Mouse (Mus musculus) embryo, embryonic 11 days (tissue): ENCODE data around the gene Fbxo45.
"Not testable (repeated sequence)": the region's sequence is repeated elsewhere in the genome, so short reads cannot be mapped to it uniquely, and the experiment has no call there.

ENCODE experiments used
- DNase-seq: peaks from one replicate; pipeline ENCODE4 v3.0.0-alpha.2; 2015

The Fbxo45 gene

DNA sequence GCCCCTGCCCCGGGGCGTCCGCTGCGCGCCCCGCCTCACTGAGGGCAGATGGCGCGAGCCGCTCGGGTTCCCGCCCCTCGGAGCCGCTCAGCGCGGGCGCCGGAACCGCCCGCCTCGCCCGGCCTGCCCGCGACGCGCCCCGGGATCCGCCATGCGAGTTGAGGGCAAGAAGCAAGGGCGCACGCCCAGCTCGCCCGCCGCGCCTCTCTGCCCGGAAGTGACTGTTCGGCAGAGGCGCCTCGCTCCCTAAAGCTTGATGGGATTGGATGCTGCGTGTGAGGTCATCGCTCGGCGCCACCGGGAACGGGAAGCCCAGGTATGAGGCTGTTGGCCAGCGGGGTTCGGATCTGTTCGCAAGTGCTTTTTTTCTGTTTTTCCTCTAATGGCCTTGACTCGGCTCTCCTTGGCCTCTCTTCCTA, at the start of gene Fbxo45, which contains the start of gene Wdr53:
TSS of gene Fbxo45 (minus strand) at position 207 of the 419 bp plus-strand sequence.
TSS of gene Wdr53 (plus strand) at position 276 of the 419 bp plus-strand sequence.
- DNase-seq = peak; percentile 97

DNA sequence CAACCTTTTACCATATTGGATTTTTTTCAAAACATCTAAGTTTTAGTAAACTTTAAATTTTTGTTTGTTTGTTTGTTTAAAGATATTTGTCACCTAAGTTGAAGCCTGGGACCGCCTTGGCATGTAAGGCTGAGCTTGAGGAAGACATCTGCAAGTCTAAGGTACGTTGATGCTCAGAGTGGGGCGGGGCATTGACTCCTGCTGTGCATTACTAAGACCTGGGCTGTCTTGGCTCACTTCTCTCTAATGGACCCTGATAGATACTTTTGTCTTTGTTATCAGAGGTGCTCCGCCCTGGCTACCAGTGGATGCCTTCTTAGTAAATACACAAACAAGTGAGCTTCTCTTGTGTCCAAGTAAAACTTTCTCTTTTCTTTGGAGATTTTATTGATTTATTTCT, 44.9 kb upstream of the Fbxo45 start:
- DNase-seq = no peak

DNA sequence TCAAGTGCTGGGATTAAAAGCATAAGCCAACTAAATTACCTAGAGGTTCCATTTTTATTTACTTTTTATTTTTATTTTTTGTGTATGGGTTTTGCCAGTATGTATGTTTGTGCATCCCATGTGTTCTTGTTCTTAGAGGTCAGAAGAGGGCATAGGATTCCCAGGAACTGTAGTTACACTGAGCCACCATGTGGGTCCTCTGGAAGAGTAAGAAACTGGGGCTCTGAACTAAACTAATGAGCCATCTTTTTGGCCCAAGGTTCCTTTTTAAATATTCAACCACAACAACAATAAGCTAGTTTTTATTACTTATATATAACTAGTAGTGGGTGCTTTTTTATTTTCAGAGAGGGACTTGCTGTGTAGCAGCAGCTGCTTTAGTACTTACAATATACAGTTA, 35.6 kb upstream of the Fbxo45 start:
- DNase-seq = no peak

DNA sequence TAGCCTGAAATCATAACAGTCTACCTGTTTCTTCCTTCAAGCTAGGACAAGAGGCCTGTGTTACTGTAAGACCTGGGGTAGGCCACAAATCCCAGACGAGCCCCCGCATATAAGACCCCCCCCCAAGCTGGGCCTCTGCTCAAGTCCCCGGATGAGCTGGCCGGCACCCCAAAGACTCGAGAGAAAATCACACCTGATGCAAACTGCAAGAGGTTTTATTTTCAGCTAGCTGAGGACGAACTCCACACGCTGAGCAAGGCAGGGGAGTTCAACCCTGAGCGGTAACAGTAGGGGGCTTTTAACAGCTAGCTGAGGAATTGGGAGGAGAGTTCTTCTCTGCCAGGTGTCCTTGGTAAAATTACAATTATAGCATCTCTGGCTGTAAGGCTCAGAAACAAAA, 33.3 kb upstream of the Fbxo45 start:
- DNase-seq = no peak

DNA sequence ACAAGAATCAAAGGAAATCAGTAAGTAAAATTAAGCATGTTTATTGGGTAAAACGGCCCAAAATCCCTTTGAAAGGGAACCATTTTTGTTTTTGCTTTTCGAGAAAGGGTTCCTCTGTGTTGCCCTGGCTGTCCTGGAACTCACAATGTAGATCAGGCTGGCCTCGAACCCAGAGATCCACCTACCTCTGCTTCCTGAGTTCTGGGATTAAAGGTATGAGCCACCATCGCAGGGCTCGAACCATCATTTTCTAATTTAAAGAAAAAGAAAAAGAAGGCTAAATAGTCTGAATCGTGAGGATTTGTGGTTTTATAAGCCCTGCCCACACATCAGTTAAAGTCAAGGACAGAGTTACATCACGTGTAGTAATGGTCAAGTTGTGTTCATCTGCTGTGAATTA, 31.4 kb upstream of the Fbxo45 start:
- no peak for DNase-seq

DNA sequence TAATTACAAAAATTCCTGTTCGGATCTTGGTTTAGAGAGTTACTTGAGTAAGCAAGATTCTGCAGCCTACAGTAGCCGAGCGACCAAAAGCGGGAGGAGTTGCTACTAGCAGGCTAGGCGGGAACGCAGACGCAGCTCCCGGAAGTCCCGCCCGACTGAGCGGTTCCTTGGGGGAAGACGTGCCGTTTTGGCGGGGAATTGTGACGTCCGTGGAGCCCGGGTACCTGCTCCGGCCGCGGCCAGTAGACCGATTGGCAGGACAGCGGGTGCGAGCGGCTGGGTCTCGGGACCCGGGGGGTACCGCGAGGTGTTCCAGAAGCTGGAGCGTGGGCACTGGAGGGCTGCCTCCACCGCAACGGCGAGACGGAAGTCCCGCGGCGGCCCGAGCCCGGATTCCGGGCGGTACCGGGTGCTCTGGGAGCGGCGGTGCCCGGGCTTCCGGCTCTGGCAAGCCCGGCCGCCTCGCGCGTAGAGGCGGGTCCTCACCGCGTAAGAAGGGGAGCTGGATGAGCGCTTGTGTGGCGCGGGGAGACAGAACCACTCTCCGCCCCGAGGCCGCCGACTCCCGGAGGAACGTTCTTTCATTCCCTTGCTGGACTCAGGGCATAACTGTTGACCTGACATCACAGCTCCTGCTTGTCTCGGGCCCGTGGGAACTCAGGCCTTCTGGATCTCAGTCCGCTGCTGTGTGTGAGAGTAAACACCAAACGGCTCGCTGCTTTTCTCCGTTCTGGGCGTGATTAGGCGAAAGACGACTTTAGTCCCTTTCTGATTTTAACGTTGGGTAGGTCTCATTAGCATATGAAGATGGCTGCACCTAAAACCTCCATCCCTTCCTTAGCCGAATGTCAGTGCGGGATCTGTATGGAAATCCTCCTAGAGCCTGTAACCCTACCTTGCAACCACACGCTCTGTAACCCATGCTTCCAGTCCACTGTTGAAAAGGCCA, 30.6 kb upstream of the Fbxo45 start, which contains the start of gene Rnf168:
TSS of gene Rnf168 (plus strand) at position 152 of the 949 bp plus-strand sequence.
- peak; percentile 96 for DNase-seq

DNA sequence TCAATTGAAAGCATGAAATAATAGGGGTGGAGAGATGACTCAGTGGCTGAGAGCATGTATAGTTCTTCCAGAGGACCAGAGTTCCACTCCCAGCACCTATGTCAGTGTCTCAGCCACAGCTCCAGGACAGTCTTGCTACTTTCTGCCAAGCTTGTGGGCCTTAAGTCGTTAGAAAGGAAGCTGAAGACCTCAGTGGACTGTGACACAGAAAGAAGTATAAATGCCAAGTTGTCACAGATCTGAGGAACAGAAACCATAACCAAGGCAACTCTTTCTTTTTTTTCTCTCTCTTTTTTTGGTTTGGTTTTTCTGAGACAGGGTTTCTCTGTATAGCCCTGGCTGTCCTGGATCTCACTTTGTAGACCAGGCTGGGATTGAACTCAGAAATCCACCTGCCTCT, 28.9 kb upstream of the Fbxo45 start:
- no peak for DNase-seq

DNA sequence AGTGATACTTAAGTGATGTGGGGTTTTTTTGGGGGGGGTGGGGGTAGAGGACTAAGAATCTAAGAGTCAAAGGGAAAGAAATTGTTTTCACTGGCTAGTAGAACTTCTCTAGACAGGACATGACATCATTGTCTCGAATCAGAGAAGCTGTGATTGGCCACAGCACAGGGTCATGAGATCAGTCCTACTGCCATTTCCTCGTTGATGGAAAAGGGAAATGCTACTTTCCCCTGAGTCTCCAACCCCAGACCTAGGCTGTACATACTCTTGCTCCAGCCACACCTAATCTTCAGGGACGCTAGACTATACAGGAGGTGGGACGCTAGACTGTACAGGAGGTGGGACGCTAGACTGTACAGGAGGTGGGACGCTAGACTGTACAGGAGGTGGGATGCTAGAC, 28.1 kb upstream of the Fbxo45 start:
- DNase-seq = no peak

DNA sequence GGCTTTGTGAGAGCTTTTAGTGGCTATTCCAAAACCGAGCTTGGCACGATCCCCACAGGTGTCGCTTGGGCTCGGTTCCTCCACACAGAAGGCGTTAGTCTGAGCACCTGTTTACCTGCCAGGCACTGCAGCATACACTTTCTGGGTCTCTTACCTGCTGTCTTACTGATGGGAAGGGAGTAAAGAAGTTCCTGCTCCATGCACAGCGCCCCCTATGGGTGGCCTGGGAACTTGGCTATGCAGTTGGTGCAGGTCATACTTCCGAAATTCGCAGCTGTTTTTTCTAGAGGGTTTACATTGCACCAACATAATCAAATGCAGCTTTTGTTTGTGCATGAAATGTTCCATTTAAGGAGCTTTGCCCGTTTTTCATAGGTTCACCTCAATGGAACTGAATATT, 26.4 kb upstream of the Fbxo45 start:
- peak; percentile 12 for DNase-seq

DNA sequence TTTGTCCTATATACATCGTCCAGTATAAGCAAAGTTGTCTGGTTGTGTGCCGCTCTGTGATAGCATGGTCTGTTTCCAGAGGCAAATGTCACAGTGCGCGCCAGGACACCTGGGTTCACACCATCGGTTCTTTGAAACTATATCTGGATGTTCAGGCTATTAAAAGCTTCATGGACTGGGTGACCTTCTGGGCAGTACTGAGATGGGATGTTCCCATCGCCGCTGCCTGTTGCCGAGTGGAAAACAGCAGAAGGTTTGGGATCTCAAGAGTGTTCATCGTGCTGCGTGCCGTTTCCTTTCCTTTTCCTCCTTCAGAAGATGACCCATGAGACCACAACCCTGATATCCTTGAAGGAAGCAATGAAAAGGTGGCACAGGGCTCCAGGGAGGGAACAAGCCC, 24.3 kb upstream of the Fbxo45 start, which contains the start of gene Smco1:
TSS of gene Smco1 (plus strand) at position 178 of the 400 bp plus-strand sequence.
- no peak for DNase-seq

DNA sequence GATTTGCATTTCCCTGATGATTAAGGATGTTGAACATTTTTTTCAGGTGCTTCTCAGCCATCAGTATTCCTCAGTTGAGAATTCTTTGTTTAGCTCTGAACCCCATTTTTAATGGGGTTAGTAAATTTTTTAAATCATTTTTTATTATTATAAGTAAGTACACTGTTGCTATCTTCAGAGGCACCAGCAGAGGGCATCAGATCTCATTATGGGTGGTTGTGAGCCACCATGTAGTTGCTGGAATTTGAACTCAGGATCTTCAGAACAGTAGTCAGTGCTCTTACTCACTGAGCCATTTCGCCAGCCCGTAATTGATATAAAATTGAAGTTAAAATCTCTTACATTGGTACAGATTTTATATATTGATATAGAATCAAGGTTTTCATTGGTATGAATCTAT, 17.3 kb upstream of the Fbxo45 start:
- DNase-seq = peak; percentile 23

DNA sequence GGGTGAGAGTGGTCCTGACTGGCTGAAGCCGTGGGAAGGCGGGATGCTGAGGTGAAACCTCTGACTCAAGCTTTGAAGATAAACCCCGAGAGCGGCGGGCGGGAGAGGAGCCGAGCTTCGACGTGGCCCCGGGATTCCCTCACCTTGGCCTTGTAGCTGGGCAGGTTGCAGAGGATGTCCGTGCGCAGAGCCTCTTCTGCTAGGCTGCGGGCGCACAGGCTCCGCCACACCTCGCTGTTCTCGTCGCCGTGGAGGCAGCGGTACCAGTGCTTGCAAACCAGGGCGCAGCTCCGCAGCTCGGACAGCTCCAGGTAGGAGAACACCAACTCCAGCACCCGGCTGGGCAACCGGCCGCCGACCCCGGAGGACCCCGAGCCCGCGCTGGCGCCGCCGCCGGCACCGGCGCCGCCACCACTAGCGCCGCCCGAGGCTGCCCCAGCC, 587 bp downstream of the Fbxo45 start:
- peak; percentile 66 for DNase-seq

DNA sequence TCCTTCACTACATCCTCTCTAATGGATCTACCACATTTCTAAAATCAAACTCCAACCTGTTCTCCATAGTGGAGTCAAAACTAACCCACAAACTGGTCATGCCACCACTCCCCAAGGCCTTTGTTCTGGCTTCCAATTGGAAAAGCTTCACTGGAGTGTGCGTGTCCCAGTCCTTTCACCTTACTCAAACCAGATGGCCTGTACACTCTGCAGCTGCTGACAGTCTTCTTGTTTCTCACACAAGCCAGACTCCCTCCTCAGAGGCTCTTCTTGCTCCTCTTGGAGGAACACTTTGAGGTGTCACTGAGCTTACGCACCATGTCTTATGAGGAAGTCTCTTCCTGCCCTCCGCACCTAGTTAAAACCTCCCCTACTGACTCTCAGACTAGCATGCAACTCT, 3.1 kb downstream of the Fbxo45 start:
- no peak for DNase-seq

DNA sequence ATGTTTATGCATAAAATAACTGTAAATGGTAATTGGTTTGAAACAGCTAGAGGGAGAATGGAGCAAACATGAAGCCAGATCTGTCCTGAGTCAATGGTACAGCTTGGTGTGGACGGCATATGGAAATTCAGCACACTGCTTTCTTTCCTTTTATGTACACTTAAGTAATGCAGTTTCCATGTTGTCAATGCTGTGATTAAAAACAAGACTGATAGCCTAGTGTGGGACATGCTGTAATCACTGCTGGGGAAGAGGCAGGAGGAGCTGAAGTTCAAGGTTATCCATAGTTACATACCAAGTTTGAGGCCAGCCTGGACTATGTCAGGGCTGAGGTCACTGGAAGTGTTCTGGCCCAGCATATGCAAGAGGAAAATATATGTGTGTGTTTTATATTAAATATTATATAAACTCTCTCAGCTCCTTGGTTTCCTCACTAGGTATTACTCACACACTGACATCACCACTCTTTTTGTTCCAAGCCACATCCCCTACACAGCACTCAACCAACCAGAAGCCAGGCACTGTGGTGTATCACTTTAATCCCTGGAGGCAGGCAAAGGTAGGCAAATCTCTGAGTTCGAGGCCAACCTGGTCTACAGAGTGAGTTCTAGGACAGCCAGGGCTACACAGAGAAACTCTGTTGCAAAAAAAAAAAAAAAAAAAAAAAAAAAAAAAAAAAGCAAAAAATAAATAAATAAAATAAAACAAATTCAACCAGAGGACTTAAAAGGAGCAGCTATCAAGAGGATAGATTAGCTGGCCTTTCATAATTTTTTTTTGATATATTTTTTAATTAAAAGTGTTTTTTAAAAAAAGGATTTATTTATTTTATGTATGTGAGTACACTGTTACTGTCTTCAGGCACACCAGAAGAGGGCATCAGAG, 7.3 kb downstream of the Fbxo45 start:
- DNase-seq = no peak

DNA sequence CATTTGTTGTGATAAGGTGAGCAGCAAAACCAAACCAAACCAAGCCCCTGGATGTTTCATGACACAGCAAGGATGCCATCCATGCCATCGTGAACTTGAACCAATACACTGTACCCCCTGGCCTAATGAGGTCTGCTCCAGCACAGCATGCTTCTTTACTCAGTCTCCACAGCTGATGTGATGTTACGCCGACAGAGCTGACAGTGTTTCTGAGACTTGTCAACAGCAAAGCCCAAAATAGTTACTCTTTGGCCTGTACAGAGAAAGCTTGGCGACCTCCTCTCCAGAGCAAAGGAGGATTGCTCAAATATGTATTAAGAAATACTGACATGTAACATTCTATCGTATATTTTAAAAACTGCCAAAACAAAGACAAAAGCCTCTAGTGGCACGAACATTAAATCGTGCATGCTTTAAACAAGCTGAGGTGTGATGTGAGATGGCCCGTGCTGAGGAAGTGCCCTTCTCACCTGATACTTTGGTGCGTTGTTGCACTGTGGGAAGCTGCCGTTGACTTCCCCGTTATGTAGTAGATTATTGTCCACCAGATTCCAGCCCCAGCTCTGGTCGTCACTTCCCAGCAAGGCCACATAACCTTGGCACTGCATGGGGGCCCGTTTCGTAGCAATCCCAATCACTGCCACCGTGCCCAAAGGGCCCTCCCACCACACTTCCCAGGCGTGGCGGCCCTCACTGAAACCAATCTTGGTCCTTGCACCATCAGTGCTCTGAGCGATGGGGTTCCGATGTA, 8.9 kb downstream of the Fbxo45 start:
- no peak for DNase-seq

DNA sequence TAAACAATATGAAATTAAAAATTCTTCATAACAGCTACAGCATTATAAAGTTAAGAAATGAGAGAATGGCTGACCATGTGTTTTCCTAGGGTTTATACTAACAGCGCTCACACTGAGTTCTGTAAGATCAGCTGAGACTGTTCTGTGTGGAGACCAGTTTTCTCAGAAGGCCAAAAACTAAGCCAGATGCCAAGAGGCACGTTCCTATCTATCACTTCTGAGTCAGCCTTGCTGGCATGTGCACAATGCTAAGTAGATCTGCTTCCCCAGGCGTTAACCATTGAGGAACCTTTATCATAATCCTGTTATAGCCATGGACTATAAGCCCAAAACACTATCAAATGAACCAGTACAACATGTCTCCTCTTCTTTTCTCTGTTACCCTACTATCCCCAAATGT, 14.9 kb downstream of the Fbxo45 start:
- DNase-seq = not testable (repeated sequence)

DNA sequence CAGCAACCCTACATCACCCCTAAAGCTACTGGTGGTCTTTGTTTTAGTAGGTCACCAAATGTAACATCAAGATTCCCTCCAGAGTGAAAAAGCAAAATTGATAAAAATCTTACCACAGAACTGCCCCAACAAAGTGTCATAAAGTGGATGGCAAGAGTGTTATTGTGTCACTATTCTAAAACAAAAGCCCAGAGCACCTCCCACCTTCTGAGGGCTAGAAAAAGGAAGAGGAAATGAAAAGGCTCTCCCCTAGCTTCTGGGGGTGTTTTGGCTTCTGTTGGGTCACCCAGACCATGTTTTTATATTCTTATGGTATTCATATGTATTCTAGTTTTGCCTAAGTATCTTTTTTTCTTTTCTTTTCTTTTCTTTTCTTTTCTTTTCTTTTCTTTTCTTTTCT, 24.6 kb downstream of the Fbxo45 start:
- no peak for DNase-seq

DNA sequence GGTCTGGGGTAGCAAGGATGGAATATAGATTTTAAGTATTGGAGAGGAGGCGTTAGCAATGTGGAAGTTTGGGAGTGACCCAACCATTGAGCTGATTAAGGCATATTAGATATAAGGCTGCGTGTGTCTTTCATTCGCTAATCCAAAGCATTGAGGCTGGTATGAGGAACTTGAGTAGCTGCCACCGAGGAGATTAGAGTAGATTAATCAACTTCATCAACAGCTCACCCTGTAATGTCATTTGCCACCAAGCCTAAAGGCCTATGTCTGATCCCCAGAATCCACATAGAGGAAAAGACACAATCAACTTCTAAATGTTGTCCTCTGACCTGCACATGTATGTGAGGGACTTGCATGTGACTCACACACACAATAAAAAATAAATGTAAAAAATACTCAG, 25.2 kb downstream of the Fbxo45 start:
- no peak for DNase-seq

DNA sequence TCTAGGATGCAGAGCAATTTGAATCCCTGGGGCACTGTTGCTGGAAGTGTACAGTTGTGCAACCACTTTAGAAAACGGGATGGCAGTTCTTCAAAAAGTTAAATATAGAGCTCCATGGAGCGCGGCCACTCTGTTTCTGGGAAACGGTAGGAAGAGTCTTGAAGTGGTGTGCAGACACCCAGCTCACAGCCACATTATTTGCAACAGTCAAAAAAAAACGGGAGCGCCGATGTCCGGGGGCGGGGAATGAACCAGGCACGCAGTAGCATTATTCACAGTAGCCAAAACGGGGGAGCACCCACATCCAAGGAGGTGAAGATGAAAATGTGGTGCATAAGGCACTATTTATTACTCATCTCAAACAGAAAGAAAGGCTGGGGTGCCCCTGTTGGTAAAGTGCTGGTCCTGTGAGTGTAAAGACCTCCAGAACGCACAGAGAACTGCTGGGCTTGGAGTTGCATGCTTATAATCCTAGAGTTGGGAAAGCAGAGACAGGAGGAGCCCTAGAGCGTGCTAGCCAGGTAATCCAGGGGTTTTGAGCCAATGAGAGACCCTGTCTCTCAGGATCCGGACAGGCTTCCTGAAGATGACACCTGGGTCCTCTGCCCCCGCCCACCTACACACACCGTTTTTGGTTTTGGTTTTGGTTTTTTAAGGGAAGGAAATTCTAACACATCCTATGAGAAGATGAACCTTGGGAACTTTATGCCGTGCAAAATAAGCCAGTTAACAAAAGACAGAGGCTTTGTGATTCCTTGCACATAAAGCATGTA, 32.0 kb downstream of the Fbxo45 start:
- no peak for DNase-seq

DNA sequence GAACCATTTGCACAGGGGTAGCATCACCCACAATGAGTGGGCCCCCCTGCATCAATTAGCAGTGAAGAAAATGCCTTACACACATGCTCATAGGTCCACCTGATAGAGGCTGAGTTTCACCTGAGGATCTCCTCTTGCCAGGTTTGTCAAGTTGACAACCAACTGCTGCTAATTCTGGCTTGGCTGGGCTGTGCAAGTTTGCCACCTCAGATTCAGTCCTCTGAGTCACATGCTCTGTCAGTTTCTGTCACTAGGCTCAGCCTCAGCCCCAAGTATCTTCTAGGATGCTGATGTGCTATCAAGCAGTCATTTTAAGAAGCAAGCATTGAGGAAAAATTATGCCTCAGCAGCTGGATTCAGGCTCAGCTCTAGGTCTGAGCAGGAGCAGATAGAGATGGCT, 32.8 kb downstream of the Fbxo45 start:
- DNase-seq = no peak

DNA sequence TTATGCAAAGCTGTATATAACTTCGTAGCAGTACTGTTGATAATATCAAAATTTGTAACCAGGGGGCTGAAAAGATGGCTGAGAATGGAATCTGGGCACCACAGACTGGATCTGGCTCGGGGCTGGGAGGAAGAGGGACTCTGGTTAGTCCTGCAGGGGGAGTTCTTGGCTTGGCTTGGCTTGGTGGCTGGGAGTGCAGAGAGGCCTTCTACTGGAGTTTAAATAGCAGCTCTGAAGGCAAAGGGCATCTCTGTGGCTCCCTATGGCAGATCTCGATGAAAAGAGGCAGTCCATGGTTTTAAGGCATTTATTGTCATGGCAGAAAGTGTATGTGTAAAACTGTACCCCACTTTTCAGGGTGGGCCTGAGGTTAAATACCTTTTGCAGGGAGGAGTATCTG, 42.1 kb downstream of the Fbxo45 start:
- DNase-seq = peak; percentile 7

DNA sequence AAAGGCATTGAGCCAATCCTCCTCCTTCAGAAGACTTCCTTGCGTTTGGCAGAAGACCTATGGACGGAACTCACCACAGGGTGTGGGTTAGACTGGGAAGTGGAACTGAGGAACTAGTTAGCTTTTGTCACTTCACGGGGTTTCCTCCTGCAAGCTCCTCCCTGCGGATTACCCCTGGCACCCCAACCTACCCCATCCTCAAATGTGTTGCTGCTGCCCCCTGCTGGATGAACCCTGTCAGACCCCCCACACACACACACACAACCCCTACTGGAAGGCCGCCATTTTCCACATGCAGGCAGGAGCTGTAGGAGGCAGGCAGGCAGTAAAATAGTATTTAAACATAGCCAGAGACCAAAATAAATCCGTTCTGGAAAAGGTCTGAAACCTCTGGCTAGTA, 44.3 kb downstream of the Fbxo45 start:
- no peak for DNase-seq
